Mouse (Mus musculus): ENCODE measurements around the gene H3f3b.

- TF ChIP-seq POLR2A (IDR thresholded peaks at IDR 0.05; ENCODE audit: insufficient read length, low read depth) (no peak), TCF12 (IDR thresholded peaks at IDR 0.05; ENCODE audit: insufficient read depth, poor library complexity, severe bottlenecking) (no peak), USF1 (IDR thresholded peaks at IDR 0.05; ENCODE audit: low read depth) (no peak), CEBPB (IDR thresholded peaks at IDR 0.05; ENCODE audit: insufficient read depth, poor library complexity, severe bottlenecking) (no peak), REST (IDR thresholded peaks at IDR 0.05; ENCODE audit: insufficient read depth, insufficient read length) (no peak), MAX (IDR thresholded peaks at IDR 0.05; ENCODE audit: low read depth) (no peak), TCF3 (IDR thresholded peaks at IDR 0.05; ENCODE audit: insufficient read length, low read depth) (no peak), E2F4 (IDR thresholded peaks at IDR 0.05; ENCODE audit: insufficient read depth) (no peak)
These were observed 26.0 kb downstream of the H3f3b start for GRCm38 (mm10) chr11:116001725-116002124.

Measured in myocyte (in vitro differentiated cells).